Mouse (Mus musculus): ENCODE results near the gene Med24. TPM values are rescaled to one million over a fixed set of nuclear protein-coding genes. Genes with fewer than 3 reads are reported as not detected.

Gene Med24
- total and polyA plus RNA-seq, 2 experiments from 2014 or later: 52.2 to 66.6 TPM

- peaks cover 45% of the 10 kb centered on the region for H3K36me3 ChIP-seq (ENCODE audit: insufficient read depth, low read length)
Measured at GRCm38 (mm10) chr11:98762756-98763501, 33.7 kb upstream of the Med24 start.

GRCm38 (mm10) chr11:98761939-98762338, 32.7 kb upstream of the Med24 start:
- WGBS: 93% methylated on average over 4 of the region's 4 CpGs

More at GRCm38 (mm10) chr11:98762756-98763501, 33.7 kb upstream of the Med24 start:
- no peak overlapping the region for H3K27ac ChIP-seq (ENCODE audit: low read depth, low read length)
- 62% methylated on average over 17 of the region's 17 CpGs for WGBS
- H3K9me3 ChIP-seq (ENCODE audit: low read length): no peaks in the 10 kb centered on the region
- no peak overlapping the region for H3K4me2 ChIP-seq (ENCODE audit: low read depth, low read length, poor library complexity, severe bottlenecking)
- ATAC-seq (ENCODE audit: low FRiP score) (no peak), DNase-seq (ENCODE audit: low spot score) (no peak)
- peaks cover 6% of the 10 kb centered on the region; the same call in 1 of the 2 replicates for H3K4me1 ChIP-seq (ENCODE audit: insufficient read depth, low read length)
- peak; percentile 61 for TF ChIP-seq CTCF (IDR thresholded peaks at IDR 0.05)
- H3K4me3 ChIP-seq (ENCODE audit: low read depth, low read length): no peak overlapping the region
- no peak overlapping the region for H3K9ac ChIP-seq (replicated peaks; ENCODE audit: low read length, poor library complexity, severe bottlenecking)
- no peaks in the 10 kb centered on the region for H3K27me3 ChIP-seq (ENCODE audit: insufficient read depth, low read length)

GRCm38 (mm10) chr11:98756711-98757110, 27.5 kb upstream of the Med24 start:
- Histone ChIP-seq H3K4me1 (ENCODE audit: insufficient read depth, low read length) (peaks cover under 1% of the 10 kb centered on the region), H3K9me3 (ENCODE audit: low read length) (no peaks in the 10 kb centered on the region), H3K36me3 (ENCODE audit: insufficient read depth, low read length) (peaks cover 28% of the 10 kb centered on the region), H3K27ac (ENCODE audit: low read depth, low read length) (no peak overlapping the region), H3K4me3 (ENCODE audit: low read depth, low read length) (no peak overlapping the region), H3K9ac (replicated peaks; ENCODE audit: low read length, poor library complexity, severe bottlenecking) (no peak overlapping the region), H3K4me2 (ENCODE audit: low read depth, low read length, poor library complexity, severe bottlenecking) (no peak overlapping the region), H3K27me3 (ENCODE audit: insufficient read depth, low read length) (no peaks in the 10 kb centered on the region)
- WGBS: 88% methylated on average over 12 of the region's 12 CpGs
- DNase-seq (ENCODE audit: low spot score) (no peak), ATAC-seq (ENCODE audit: low FRiP score) (no peak)
- no peak for TF ChIP-seq CTCF (IDR thresholded peaks at IDR 0.05)

More at GRCm38 (mm10) chr11:98761939-98762338, 32.7 kb upstream of the Med24 start:
- Histone ChIP-seq H3K4me2 (ENCODE audit: low read depth, low read length, poor library complexity, severe bottlenecking) (no peak overlapping the region), H3K4me3 (ENCODE audit: low read depth, low read length) (no peak overlapping the region), H3K9me3 (ENCODE audit: low read length) (no peaks in the 10 kb centered on the region), H3K9ac (replicated peaks; ENCODE audit: low read length, poor library complexity, severe bottlenecking) (no peak overlapping the region), H3K4me1 (ENCODE audit: insufficient read depth, low read length) (0 out of 2 replicates have a peak, but pooled peaks cover 1% of the 10 kb centered on the region), H3K27me3 (ENCODE audit: insufficient read depth, low read length) (no peaks in the 10 kb centered on the region), H3K36me3 (ENCODE audit: insufficient read depth, low read length) (peaks cover 48% of the 10 kb centered on the region), H3K27ac (ENCODE audit: low read depth, low read length) (no peak overlapping the region)
- TF ChIP-seq CTCF (IDR thresholded peaks at IDR 0.05): no peak
- ATAC-seq (ENCODE audit: low FRiP score) (no peak), DNase-seq (ENCODE audit: low spot score) (no peak)

GRCm38 (mm10) chr11:98755726-98756380, 26.6 kb upstream of the Med24 start:
- Histone ChIP-seq H3K4me3 (ENCODE audit: low read depth, low read length) (no peak overlapping the region), H3K27me3 (ENCODE audit: insufficient read depth, low read length) (no peaks in the 10 kb centered on the region), H3K4me1 (ENCODE audit: insufficient read depth, low read length) (peaks cover 9% of the 10 kb centered on the region), H3K27ac (ENCODE audit: low read depth, low read length) (no peak overlapping the region), H3K36me3 (ENCODE audit: insufficient read depth, low read length) (peaks cover 25% of the 10 kb centered on the region), H3K4me2 (ENCODE audit: low read depth, low read length, poor library complexity, severe bottlenecking) (no peak overlapping the region), H3K9me3 (ENCODE audit: low read length) (no peaks in the 10 kb centered on the region), H3K9ac (replicated peaks; ENCODE audit: low read length, poor library complexity, severe bottlenecking) (no peak overlapping the region)
- ATAC-seq (ENCODE audit: low FRiP score) (no peak), DNase-seq (ENCODE audit: low spot score) (no peak)
- no peak for TF ChIP-seq CTCF (IDR thresholded peaks at IDR 0.05)
- 93% methylated on average over 6 of the region's 6 CpGs for WGBS

GRCm38 (mm10) chr11:98754621-98755181, 25.5 kb upstream of the Med24 start:
- no peaks in the 10 kb centered on the region for H3K9me3 ChIP-seq (ENCODE audit: low read length)
- WGBS: 19% methylated on average over 7 of the region's 7 CpGs
- no peak overlapping the region for H3K4me3 ChIP-seq (ENCODE audit: low read depth, low read length)
- peaks cover 21% of the 10 kb centered on the region for H3K4me1 ChIP-seq (ENCODE audit: insufficient read depth, low read length)
- H3K27ac ChIP-seq (ENCODE audit: low read depth, low read length): peak overlapping the region; percentile 74
- peak; percentile 85 for DNase-seq (ENCODE audit: low spot score)
- peak; percentile 98 for TF ChIP-seq CTCF (IDR thresholded peaks at IDR 0.05)
- H3K9ac ChIP-seq (replicated peaks; ENCODE audit: low read length, poor library complexity, severe bottlenecking): no peak overlapping the region
- peak; percentile 42 for ATAC-seq (ENCODE audit: low FRiP score)
- no peaks in the 10 kb centered on the region for H3K27me3 ChIP-seq (ENCODE audit: insufficient read depth, low read length)
- peaks cover 20% of the 10 kb centered on the region for H3K36me3 ChIP-seq (ENCODE audit: insufficient read depth, low read length)
- H3K4me2 ChIP-seq (ENCODE audit: low read depth, low read length, poor library complexity, severe bottlenecking): no peak overlapping the region
